Mouse (Mus musculus): ENCODE data around the gene Sbno2. TPM values are rescaled to one million over a fixed set of nuclear protein-coding genes. Genes with fewer than 3 reads are reported as not detected.

The Sbno2 gene
- total RNA-seq, 2 experiments from 2014 or later = 20.4 to 21.2 TPM

DNA sequence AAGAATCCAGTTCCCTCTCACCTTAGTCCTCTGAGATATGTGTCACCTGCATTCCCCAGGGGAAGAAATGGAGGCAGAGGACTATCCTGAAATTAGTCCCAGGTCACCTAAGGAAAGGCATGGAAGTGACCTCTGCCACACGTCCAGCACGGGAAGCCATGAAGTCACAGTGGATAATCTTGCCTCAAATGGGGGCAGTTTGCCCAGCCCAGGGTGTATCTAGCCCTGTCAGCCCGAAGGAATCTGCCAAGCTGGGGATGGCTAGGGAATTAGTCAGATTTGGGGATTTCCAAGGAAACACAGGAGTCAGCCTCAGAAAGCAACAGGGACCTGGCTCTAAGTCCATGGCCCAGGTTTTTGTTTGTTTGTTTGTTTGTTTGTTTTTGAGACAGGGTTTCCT lies 1.2 kb downstream of the Sbno2 start:
- intact Hi-C loops (cut with DNase I) = loop anchor here (5.0 kb wide), 1 partner anchor 42 kb away; no protein-coding TSS in a partner anchor
- no peak for DNase-seq (ENCODE audit: extremely low spot score in 1 of 2, low spot score in 2 of 2)

DNA sequence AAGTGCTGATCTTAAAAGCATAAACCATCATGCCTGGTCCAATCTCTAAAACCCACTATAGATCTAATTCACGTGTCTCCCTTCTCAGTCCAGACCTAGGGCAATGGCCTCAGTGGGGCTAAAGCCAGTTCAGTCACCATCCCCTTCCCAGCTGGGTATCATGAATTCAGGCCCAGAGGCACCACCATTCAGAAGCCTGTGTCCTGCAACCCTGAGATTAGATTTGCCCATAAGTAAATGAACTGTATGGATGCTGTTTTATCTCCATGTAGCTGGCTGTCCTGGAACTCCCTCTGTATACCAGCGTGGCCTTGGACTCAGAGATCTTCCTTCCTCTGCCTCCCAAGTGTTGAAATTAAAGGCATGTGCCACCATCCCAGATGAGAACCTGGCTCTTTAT lies 2.3 kb downstream of the Sbno2 start:
- DNase-seq (ENCODE audit: extremely low spot score in 1 of 2, low spot score in 2 of 2) = no peak
- intact Hi-C loops (cut with DNase I) = loop anchor here (5.0 kb wide), 1 partner anchor 41 kb away; no protein-coding TSS in a partner anchor

DNA sequence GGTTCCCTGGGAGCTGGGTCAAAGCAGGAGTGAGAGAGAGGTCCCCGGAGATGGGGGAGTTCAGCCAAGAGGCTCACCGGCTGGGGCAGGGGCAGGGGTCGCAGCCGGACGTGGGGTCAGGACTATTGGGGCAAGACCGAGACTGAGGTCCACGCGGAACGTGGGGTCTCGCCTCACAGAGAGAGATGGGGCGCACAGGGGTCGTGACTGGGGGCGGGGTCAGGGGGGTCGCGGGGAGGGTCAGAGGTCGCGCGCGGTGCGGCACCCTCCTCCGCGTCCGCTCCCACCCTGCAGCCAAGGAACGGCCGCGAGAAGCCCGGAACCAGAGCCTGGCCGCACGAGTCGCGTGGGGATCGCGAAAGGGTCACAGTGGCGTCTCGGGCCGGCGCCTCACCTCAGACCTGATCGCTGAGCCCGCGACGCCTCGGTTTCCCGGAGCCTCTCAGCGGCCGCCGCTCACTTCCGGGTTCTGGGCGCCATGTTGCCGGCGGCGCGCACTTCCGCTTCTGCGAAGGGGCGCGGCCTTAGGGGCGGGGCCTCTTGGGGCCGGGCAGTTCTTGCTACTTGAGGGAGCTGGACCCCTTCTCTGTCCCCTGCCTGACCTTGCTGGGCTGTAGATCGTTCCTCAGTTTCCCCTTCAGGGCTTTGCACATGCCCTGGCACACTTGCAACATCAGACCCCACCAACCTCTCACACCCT lies 3.0 kb downstream of the Sbno2 start:
- intact Hi-C loops (cut with DNase I) = loop anchor here (5.0 kb wide), 1 partner anchor 40 kb away; no protein-coding TSS in a partner anchor
- peak; percentile 64 to 93 for DNase-seq (ENCODE audit: extremely low spot score in 1 of 2, low spot score in 2 of 2)

DNA sequence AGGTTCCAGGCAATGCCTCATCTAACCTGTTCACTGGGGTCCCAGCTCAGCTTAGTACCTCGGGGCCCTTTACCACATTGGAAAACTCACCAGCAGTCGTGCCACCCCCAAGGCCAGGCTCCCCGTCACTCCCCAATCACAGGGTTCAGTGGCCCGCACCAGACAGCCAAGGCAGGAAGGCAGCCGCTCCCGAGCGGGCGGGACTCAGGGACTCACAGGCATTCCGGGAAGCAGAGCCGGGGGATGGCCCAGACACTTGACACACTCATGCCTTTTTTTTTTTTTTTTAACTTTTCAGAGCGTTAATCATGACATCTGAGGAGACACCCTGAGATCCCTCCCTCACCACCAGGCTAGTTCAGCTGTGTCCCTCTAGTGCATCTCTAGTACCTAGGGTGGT lies 4.4 kb downstream of the Sbno2 start:
- intact Hi-C loops (cut with DNase I) = loop anchor here (5.0 kb wide), 1 partner anchor 39 kb away; no protein-coding TSS in a partner anchor
- DNase-seq (ENCODE audit: extremely low spot score in 1 of 2, low spot score in 2 of 2) = peak in 1 of 2 experiments; percentile 65

DNA sequence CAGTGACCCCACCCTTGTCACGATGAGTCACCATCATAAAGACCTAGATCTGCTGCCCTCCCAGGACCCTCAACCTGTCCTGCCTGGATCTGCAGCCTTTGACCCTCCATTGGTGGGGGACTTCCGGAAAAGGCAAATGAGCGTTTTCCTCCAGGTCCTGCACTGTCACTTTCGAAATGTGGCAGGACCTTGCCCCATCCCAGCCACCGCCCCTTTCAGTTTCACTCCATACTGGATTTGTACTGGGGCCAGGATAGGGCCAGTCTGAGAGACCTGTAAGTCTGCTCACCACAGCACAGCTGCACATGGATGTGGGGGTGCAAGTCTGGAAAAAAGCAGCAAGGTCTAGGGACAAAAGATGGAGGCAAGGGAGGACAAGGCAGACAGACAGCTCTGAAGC lies 6.7 kb downstream of the Sbno2 start:
- DNase-seq (ENCODE audit: extremely low spot score in 1 of 2, low spot score in 2 of 2) = no peak
- intact Hi-C loops (cut with DNase I) = no loop called here

DNA sequence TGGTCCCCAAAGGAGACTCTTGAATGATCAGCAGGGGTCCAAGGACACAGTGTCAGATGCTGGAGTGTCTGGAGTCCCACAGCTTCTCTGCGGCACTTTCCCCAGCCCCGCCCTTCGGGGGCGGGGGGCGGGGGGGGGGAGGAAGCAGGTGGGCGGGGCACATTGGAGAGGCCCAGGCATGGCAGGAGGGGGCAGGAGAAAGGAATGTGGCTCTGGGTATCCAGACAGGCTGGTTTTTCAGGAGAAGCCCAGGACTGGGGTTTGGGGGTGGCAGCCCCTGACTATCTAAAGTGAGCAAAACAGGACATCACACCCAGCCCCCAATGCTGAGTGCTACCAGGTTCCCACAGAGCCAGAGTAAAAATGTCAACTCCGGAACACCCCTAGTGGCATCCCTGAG lies 8.1 kb downstream of the Sbno2 start:
- intact Hi-C loops (cut with DNase I) = no loop called here
- DNase-seq (ENCODE audit: extremely low spot score in 1 of 2, low spot score in 2 of 2) = no peak

DNA sequence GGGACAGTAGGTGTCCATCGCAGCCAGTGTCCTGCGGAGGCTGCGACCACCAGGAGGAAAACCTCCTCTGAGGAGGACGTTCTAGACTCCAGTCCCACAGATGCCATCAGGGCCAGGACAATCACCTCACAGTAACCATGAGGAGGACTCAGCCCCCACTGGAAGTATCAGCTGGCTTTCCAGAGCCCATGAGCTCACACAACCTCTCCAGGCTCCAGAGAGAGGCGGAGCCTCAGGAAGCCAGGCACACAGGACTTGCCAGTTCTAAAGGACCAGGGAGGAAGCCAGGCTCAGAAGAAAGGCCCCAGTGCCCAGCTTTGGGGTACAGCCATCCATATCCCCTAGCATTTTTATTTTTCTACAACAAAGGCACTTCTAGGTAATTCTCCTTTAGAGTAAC lies 9.8 kb downstream of the Sbno2 start:
- intact Hi-C loops (cut with DNase I) = no loop called here
- no peak for DNase-seq (ENCODE audit: extremely low spot score in 1 of 2, low spot score in 2 of 2)

DNA sequence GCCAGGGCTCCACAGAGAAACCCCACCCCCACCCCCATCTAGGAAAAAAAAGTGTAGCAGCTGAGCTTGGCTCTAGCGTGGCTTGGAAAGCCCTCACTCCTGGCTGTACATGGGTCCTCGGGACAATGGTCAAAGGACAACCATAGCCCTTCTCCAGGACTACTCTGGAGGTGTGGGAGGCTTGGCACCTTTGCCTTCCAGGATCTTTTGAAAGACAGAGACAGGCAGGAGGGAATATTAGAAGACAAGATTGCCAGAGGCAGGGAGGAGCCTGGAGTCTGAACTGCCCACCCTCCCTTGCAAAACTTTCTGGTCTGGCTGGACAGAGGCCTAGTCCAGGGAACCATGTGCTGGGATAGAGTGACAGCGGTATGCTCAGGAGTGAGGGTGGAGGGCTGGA lies 10.7 kb downstream of the Sbno2 start:
- no peak for DNase-seq (ENCODE audit: extremely low spot score in 1 of 2, low spot score in 2 of 2)
- intact Hi-C loops (cut with DNase I) = no loop called here

DNA sequence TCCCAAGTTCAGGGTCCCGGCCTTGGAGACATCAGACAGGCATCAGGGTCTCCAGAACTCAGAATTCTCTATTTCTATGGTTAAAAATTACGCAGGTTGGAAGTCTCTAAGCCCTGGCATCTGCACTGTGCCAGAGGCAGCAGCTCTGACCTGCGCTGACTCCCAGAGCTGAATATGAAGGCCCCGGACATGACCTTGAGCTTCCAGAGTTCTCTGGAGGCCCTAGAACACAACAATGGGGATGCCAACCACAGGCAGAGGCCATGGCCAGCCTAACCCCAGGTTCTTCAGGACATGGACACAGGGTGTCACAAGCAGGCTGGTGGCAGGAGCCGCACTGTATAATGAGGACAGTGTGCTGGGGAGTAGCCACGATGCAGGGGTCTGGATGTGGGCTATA lies 11.3 kb downstream of the Sbno2 start:
- intact Hi-C loops (cut with DNase I) = no loop called here
- no peak for DNase-seq (ENCODE audit: extremely low spot score in 1 of 2, low spot score in 2 of 2)

DNA sequence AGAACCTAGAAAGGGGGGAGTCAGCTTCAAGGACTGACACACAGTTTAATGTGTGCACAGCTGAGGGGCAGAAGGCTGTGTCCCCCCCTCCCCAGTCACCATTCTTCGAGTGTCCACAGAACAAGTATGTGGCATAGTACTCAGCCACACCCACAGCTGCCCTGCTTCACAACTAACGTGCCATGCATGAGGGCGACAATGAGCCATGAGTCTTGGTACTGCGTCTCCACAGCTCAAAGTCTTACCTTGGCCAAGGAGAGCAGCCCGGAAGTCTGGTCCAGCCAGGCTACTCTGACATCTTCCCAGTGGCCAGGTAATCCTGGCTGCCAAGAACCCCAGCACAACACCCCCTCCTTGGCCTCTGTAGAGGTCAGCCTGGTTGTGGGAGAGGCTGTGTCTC lies 12.7 kb downstream of the Sbno2 start:
- DNase-seq (ENCODE audit: extremely low spot score in 1 of 2, low spot score in 2 of 2) = no peak
- intact Hi-C loops (cut with DNase I) = no loop called here

DNA sequence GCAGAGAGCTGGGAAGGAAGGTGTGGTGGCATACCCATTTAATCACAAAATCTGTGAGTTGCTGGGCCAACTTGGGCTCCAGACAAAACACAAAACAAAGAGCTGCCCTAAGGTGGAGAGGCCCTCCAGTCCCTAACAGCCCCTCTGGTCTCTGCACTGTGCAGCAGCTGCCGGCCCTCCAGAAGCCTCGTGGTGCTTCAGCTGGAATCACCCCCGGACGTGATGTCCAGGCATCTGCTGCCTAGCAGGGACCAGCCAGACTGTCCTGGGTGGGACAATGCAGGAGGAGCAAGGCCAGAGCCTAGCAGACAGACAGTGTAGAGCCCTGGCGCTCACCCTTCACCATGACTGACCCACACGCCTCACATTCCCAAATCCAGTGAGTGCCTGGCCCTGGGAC lies 13.8 kb downstream of the Sbno2 start:
- no peak for DNase-seq (ENCODE audit: extremely low spot score in 1 of 2, low spot score in 2 of 2)
- intact Hi-C loops (cut with DNase I) = no loop called here

DNA sequence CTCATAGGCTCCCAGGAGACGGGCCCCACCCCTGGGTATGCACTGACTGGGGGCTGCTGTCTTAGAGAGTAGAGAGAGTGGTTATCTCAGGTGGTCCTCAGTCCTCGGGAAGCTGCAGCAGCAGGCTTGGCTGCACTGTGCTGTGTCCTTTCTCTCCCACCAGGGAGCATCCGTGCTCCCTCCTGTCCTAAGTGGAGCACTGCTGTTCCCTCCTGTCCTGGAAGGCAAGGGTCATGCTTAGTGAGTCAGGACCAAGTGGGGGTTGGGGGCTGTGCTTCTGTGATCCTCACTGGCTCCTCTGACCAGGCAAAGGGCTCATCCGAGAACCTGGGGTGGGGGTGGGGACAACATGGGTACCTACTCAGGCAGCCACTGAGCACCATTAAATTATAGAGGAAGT lies 16.2 kb downstream of the Sbno2 start:
- DNase-seq (ENCODE audit: extremely low spot score in 1 of 2, low spot score in 2 of 2) = no peak
- intact Hi-C loops (cut with DNase I) = no loop called here

DNA sequence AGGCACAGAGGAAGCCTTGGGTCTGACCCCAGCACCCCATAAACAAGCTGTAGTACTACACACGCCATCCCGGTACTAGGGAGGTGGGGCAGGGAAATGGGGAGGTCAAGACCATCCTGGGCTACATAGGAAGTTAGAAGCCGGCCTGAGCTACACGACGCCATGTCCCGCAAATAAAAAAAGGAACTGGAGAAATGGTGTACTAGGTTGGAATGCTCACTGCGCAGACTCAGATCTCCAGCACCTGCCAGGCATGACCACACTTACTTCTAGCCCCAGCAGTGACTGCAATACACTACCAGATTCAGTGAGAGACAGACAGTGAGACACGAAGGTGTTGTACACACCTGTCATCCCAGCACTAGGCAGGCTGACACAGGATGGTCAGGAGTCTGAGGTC lies 17.9 kb downstream of the Sbno2 start:
- no peak for DNase-seq (ENCODE audit: extremely low spot score in 1 of 2, low spot score in 2 of 2)
- intact Hi-C loops (cut with DNase I) = no loop called here

DNA sequence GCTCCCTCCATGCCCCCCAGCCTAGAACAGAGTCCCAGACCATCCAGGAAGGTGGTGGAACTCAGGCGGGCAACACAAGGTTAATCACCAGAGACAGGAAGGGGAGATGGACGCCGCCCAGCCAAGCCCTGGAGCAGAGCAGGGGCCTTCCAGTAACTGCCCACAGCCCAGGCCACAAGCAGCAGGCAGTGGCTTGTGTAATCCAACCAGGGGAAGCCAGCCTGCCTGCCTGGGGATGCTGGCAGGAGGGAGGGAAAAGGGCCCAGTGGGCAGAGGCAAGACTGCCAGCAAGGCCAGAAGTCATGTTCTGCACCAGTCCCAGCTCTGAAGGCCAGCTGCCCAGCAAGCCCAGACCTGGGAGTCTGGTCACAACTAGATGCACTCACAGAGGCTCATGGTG lies 18.5 kb downstream of the Sbno2 start:
- peak in 1 of 2 experiments; percentile 62 for DNase-seq (ENCODE audit: extremely low spot score in 1 of 2, low spot score in 2 of 2)
- intact Hi-C loops (cut with DNase I) = no loop called here

DNA sequence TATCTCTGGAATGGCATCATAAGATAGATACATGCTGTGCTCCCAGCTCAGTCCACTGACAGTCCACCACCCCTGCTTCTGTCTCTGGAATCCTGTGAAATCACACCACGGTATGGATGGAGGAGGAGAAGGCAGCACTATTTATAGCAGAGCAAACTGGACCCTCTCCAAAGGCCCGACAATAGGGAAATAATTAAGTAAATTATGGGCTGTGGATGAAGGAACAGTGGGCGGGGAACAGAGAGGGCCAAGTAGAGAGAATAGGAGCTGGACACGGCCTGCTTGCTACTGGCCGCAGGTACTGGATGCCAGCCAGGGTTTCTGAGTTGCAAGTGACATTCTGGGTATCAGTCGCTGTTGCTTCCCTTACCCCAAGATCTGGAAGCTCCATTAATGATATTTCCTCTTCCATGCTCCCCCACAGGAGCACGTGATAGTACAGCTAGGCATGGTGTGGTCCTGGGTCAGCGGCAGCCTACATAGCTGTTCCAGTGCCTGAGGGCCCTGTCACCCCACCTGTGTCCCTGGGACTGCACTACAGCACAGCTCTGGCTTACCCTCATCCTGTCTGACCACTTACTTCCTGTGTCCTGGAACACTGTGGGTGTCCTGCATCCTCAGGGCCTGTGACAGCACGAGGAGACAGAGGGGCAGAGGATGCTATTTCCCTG lies 20.4 kb downstream of the Sbno2 start:
- intact Hi-C loops (cut with DNase I) = no loop called here
- DNase-seq (ENCODE audit: extremely low spot score in 1 of 2, low spot score in 2 of 2) = no peak

DNA sequence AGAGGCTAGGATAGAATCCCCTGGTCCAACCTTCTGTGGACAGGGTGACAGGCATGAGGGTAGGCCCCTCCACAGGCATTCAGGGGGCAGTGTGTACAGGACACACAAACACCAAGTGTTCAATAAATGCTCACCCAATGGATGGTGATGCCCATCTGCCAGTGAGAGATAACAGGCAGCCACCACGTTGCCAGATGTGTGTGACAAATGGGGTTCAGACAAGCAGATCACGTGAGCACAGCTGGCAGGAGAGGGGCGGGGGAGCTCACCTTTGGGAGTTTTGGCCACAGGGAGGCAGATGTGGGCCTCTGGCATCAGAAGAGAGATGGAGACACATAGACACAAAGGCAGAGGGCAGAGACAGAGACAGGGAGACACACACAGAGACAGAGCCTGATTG lies 24.3 kb downstream of the Sbno2 start:
- no peak for DNase-seq (ENCODE audit: extremely low spot score in 1 of 2, low spot score in 2 of 2)
- intact Hi-C loops (cut with DNase I) = no loop called here

DNA sequence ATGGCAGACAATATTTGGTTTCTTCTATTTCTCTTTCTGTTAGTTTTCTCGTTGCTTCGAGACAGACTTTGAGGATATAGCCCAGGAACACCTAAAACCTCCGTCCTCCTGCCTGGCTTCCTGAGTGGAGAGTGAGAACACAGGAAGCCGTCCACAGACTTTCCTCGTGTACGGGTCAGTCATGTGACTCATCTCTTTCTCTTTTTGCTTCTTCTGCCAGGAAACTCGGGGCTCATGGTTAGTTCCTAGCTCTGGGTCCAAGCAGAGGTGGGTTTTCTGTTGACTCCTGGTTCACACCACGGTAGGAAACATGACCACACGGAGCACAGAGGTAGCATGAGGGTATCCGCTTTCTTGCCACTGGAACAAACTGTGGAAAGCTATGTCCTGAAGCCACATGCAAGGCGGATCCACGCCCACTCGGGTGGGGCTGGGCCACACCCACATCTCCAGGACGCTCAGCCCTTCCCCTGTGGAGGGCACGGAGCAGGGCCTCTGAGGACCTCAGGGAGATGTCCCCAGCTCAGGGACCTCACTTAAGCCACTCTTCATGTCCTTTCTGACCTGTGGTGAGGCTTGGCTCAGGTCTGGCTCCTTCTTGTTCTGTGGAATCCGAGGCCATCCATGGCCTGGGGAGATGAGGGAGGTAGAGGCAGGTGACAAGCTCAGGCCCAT lies 24.8 kb downstream of the Sbno2 start:
- intact Hi-C loops (cut with DNase I) = no loop called here

DNA sequence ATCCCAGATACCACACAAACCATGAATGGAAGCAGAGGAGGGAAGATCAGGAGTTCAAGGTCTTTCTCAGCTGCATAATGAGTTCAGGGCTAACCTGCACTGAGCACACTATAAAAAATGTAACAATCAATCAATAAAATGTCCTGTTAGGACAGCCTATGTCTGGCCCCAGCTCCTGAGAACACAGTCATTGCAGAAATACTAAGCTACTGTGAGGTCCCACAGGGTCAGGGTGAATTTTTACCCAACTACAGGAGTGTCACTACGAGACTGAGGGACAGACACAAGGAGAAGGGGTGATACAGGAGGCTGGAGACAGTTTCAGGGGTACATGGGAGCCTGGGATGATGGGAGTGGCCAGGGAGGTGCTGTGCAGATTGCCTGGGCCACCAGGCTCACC lies 27.0 kb downstream of the Sbno2 start:
- no peak for DNase-seq (ENCODE audit: extremely low spot score in 1 of 2, low spot score in 2 of 2)
- intact Hi-C loops (cut with DNase I) = loop anchor here (5.0 kb wide), 1 partner anchor 34 kb away; no protein-coding TSS in a partner anchor

More for the DNA sequence above, 24.8 kb downstream of the Sbno2 start:
- DNase-seq (ENCODE audit: extremely low spot score in 1 of 2, low spot score in 2 of 2) = no peak

DNA sequence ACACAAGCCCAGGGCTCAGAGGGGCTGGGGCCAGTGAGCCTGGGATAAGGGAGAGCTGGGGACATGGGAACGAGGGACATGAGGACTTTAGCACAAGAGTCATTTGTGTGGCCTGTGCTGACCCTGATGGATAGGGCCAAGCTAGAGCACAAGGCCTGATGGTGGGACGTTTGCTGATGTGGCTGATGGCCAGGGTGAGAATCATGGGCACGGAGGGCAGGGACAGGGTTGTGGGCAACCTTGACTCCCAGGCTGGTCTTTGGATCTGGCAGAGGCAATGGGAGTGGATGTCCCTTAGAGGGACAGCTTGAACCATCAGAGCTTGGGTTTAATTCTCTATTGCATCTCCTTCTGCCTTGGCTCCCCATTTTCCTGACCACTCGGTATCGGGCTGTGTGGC lies 28.1 kb downstream of the Sbno2 start:
- intact Hi-C loops (cut with DNase I) = loop anchor here (5.0 kb wide), 1 partner anchor 35 kb away; no protein-coding TSS in a partner anchor
- no peak for DNase-seq (ENCODE audit: extremely low spot score in 1 of 2, low spot score in 2 of 2)

DNA sequence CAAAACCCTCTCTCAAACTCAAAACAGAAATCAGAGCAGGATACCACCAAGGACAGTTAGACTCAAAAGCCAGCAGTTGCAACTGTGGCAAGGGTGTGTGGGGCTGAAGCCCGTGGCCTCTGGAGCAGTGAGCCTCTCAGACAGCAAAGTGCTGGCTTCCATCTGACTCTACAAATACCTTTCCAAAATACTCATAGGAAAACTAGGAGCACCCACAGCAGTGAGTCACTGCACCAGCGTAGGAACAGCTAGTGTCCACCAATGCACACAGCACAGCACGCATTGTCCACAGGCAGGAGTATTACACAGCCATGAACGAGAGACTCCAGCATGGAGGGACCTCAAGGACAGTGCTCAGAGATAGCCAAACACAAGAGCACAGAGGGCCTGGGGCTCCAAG lies 29.0 kb downstream of the Sbno2 start:
- intact Hi-C loops (cut with DNase I) = loop anchor here (5.0 kb wide), 1 partner anchor 36 kb away; no protein-coding TSS in a partner anchor
- no peak for DNase-seq (ENCODE audit: extremely low spot score in 1 of 2, low spot score in 2 of 2)

All from left cerebral cortex, postnatal 10 days (tissue).